Mouse (Mus musculus) testis, postnatal 14 days (tissue): Measurements from ENCODE around the gene Ddah2.

Experiments
- DNase-seq: peaks from one replicate; pipeline ENCODE4 v3.0.0; 2021; ENCODE audit warnings: low spot score

The Ddah2 gene

DNA sequence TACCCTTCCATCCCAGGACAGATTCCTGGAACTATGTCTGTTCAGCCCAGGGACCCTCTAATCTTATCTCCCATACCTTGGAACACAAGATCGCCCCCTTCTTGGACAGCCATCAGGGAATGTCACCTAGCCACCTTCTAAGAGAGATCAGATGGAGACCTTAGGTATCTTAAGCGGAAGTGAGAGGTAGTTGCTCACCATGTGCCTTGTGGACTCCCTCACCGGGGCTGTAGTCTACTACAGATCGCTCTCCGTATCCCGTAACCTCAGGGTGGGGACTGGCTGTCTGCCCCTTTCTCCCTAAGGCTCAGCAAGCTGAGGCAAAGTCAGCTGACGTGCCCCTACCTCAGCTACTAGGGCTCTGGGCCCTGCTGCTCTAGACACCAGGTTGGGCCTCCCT, 45.2 kb downstream of the Ddah2 start:
- DNase-seq: no peak

DNA sequence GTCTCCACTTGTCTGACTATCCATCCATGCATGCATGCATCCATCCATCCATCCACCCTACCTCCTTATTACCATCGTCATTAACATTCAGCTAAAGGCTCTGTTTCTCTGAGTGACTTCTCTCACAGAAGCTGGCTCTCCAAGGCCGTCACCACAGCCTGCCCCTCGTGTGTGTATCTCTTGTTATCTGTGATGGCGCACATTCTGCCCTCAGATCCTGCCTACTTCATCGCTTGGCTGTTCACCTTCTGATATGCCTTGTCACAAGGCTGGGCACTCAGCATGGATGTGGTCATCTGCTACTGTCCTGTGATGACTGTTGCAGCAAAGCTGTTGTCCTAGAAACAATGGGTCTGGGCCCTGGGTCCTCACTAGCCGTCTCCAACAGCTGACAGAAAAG, 45.9 kb downstream of the Ddah2 start:
- DNase-seq: no peak

DNA sequence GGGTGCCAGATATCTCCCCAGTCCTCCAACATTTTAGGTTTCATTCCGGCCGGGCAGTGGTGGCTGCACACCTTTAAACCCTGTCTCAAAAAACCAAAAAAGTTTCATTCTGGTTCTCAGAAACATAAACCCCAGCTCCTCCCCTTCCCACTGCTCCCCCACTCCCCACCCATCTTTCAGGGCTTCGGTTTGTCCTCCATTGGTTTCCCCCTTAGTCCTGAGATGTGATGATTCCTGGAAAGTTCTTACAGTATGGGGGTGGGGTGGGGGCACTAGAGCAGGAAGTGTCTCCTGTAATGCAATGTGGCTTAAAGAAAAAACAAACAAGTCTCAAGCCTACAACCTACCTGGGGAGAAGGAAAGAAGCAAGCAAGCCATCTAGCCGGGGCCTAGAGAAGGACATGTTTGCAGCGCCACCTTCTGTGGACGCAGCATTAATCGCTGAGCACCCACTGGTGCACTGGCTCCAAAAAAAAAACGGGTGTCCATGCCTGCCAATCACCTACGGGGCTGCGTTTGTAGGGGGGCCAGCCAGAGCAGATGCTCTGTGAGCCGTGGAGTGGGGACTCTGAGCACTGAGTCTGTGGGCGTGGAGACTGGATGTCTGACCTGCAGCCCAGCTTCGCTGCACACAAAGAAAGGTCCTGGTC, 47.0 kb downstream of the Ddah2 start:
- DNase-seq: no peak

DNA sequence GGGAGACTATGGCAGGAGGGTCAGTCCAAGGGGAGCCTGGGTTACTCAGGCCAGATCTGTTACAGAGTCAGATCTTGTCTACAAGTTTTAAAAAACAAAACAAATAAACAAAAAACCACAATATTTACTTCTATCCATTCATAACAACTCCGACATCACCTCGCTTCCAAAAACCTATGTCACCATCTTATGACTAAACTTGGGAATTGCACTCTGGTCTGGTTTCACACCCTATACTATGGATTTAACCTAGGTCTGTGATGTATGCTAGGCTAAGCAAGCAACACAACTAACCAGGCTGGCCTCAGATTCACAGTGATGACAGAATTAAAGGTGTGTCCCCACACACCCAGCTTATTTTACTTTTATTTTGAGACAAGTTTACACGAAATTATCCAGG, 47.7 kb downstream of the Ddah2 start:
- DNase-seq: no peak

DNA sequence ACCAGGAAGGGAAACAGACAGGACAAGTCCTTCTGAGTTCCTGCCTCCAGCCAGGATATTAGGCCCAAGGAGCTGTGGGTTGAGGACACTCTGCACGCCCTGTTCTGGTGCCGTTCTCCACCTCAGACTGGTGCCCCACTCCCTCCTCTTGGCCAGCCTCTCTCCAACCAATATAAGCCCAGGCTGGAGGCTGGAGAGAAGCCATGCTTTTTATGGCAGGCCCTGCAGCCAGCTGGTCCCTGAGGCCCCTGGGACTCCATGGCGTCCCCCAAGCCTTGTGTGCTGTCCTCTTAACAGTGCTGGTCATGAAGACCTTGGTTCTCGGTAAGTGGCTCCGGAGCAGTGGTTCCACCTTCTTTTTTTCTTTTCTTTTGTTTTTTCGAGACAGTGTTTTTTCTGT, 49.3 kb downstream of the Ddah2 start, which contains the start of gene Ly6g5c:
Gene Ly6g5c, plus strand, starts transcription at position 183 of the 400 bp plus-strand sequence.
- no peak for DNase-seq
